Mouse (Mus musculus): ENCODE data around the gene Stpg1. TPM values are rescaled to one million over a fixed set of nuclear protein-coding genes. Genes with fewer than 3 reads are reported as not detected.

The Stpg1 gene
- polyA plus RNA-seq (2014; fragmentation: Nextera tagmentation; extraction: Ambion mirVana) = 0.15 and 0.70 TPM in 2 replicates

- Histone ChIP-seq H3K4me2 (ENCODE audit: low read length) (peak within 1 kb of the TSS; percentile 95), H3K27ac (replicated peaks in 1 of 2; ENCODE audit: control insufficient read depth in 1 of 2, insufficient read depth in 1 of 2, low read depth in 2 of 2, low read length in 2 of 2) (0 out of 4 replicates have a peak within 1 kb of the TSS, but pooled peaks of 1 of the 2 experiments have one; percentile 44), H3K36me3 (ENCODE audit: control insufficient read depth, insufficient read depth, low read length) (peaks cover 7% of the 10 kb centered on the region; the same call in 1 of the 2 replicates), H3K9ac (ENCODE audit: low read length) (peak within 1 kb of the TSS; percentile 75), H3K4me3 (ENCODE audit: control insufficient read depth in 1 of 2, insufficient read depth in 1 of 2, low read depth in 1 of 2, low read length in 2 of 2) (peak within 1 kb of the TSS; percentile 83 to 85), H3K27me3 (ENCODE audit: control insufficient read depth, insufficient read depth, low read length) (no peaks in the 10 kb centered on the region), H3K9me3 (ENCODE audit: control insufficient read depth, low read length) (no peaks in the 10 kb centered on the region), H3K4me1 (ENCODE audit: control insufficient read depth in 2 of 2, insufficient read depth in 2 of 2, low read length in 2 of 2) (peaks cover 7 to 11% of the 10 kb centered on the region in 2 experiments; a peak in 3 of 4 replicates)
- WGBS = 2% methylated on average over 53 of the region's 53 CpGs
- peak; percentile 95 for ATAC-seq (ENCODE audit: insufficient number of reproducible peaks, insufficient read depth, low FRiP score, low read depth)
Observed at GRCm38 (mm10) chr4:135494521-135495396, at the start of gene Stpg1, which contains the start of gene Nipal3. Gene Stpg1 (plus strand): TSS chr4:135494790. Gene Nipal3 (minus strand): TSS chr4:135495038.

- H3K4me1 ChIP-seq (ENCODE audit: control insufficient read depth in 2 of 2, insufficient read depth in 2 of 2, low read length in 2 of 2) = peaks cover 7 to 14% of the 10 kb centered on the region in 2 experiments
- no peaks in the 10 kb centered on the region for H3K27me3 ChIP-seq (ENCODE audit: control insufficient read depth, insufficient read depth, low read length)
- H3K27ac ChIP-seq (replicated peaks in 1 of 2; ENCODE audit: control insufficient read depth in 1 of 2, insufficient read depth in 1 of 2, low read depth in 2 of 2, low read length in 2 of 2) = no peak overlapping the region
- H3K4me2 ChIP-seq (ENCODE audit: low read length) = peak overlapping the region; percentile 46
- 36% methylated on average over 18 of the region's 18 CpGs for WGBS
- no peak for ATAC-seq (ENCODE audit: insufficient number of reproducible peaks, insufficient read depth, low FRiP score, low read depth)
- H3K9ac ChIP-seq (ENCODE audit: low read length) = peak overlapping the region; percentile 25; the same call in 1 of the 2 replicates
- no peaks in the 10 kb centered on the region for H3K36me3 ChIP-seq (ENCODE audit: control insufficient read depth, insufficient read depth, low read length)
- no peaks in the 10 kb centered on the region for H3K9me3 ChIP-seq (ENCODE audit: control insufficient read depth, low read length)
- no peak overlapping the region for H3K4me3 ChIP-seq (ENCODE audit: control insufficient read depth in 1 of 2, insufficient read depth in 1 of 2, low read depth in 1 of 2, low read length in 2 of 2)
Observed at GRCm38 (mm10) chr4:135451360-135452015, 43.1 kb upstream of the Stpg1 start.

- peaks cover 7 to 14% of the 10 kb centered on the region in 2 experiments for H3K4me1 ChIP-seq (ENCODE audit: control insufficient read depth in 2 of 2, insufficient read depth in 2 of 2, low read length in 2 of 2)
- no peak overlapping the region for H3K27ac ChIP-seq (replicated peaks in 1 of 2; ENCODE audit: control insufficient read depth in 1 of 2, insufficient read depth in 1 of 2, low read depth in 2 of 2, low read length in 2 of 2)
- 69% methylated on average over 6 of the region's 6 CpGs for WGBS
- no peaks in the 10 kb centered on the region for H3K36me3 ChIP-seq (ENCODE audit: control insufficient read depth, insufficient read depth, low read length)
- H3K27me3 ChIP-seq (ENCODE audit: control insufficient read depth, insufficient read depth, low read length) = no peaks in the 10 kb centered on the region
- H3K4me2 ChIP-seq (ENCODE audit: low read length) = no peak overlapping the region
- H3K4me3 ChIP-seq (ENCODE audit: control insufficient read depth in 1 of 2, insufficient read depth in 1 of 2, low read depth in 1 of 2, low read length in 2 of 2) = no peak overlapping the region
- H3K9ac ChIP-seq (ENCODE audit: low read length) = no peak overlapping the region
- ATAC-seq (ENCODE audit: insufficient number of reproducible peaks, insufficient read depth, low FRiP score, low read depth) = no peak
- H3K9me3 ChIP-seq (ENCODE audit: control insufficient read depth, low read length) = no peaks in the 10 kb centered on the region
Observed at GRCm38 (mm10) chr4:135453164-135453563, 41.4 kb upstream of the Stpg1 start.

GRCm38 (mm10) chr4:135453572-135453971 lies 41.0 kb upstream of the Stpg1 start:
- Histone ChIP-seq H3K9ac (ENCODE audit: low read length) (no peak overlapping the region), H3K36me3 (ENCODE audit: control insufficient read depth, insufficient read depth, low read length) (no peaks in the 10 kb centered on the region), H3K9me3 (ENCODE audit: control insufficient read depth, low read length) (no peaks in the 10 kb centered on the region), H3K4me2 (ENCODE audit: low read length) (no peak overlapping the region), H3K27ac (replicated peaks in 1 of 2; ENCODE audit: control insufficient read depth in 1 of 2, insufficient read depth in 1 of 2, low read depth in 2 of 2, low read length in 2 of 2) (no peak overlapping the region), H3K4me1 (ENCODE audit: control insufficient read depth in 2 of 2, insufficient read depth in 2 of 2, low read length in 2 of 2) (peaks cover 7 to 14% of the 10 kb centered on the region in 2 experiments), H3K27me3 (ENCODE audit: control insufficient read depth, insufficient read depth, low read length) (no peaks in the 10 kb centered on the region), H3K4me3 (ENCODE audit: control insufficient read depth in 1 of 2, insufficient read depth in 1 of 2, low read depth in 1 of 2, low read length in 2 of 2) (no peak overlapping the region)
- 82% methylated on average over 12 of the region's 12 CpGs for WGBS
- ATAC-seq (ENCODE audit: insufficient number of reproducible peaks, insufficient read depth, low FRiP score, low read depth) = no peak

- 83% methylated on average over 11 of the region's 11 CpGs for WGBS
- no peaks in the 10 kb centered on the region for H3K9me3 ChIP-seq (ENCODE audit: control insufficient read depth, low read length)
- ATAC-seq (ENCODE audit: insufficient number of reproducible peaks, insufficient read depth, low FRiP score, low read depth) = no peak
- H3K4me1 ChIP-seq (ENCODE audit: control insufficient read depth in 2 of 2, insufficient read depth in 2 of 2, low read length in 2 of 2) = no peaks in the 10 kb centered on the region
- no peak overlapping the region for H3K9ac ChIP-seq (ENCODE audit: low read length)
- no peak overlapping the region for H3K27ac ChIP-seq (replicated peaks in 1 of 2; ENCODE audit: control insufficient read depth in 1 of 2, insufficient read depth in 1 of 2, low read depth in 2 of 2, low read length in 2 of 2)
- 0 out of 2 replicates have a peak, but pooled peaks cover 10% of the 10 kb centered on the region for H3K36me3 ChIP-seq (ENCODE audit: control insufficient read depth, insufficient read depth, low read length)
- H3K4me3 ChIP-seq (ENCODE audit: control insufficient read depth in 1 of 2, insufficient read depth in 1 of 2, low read depth in 1 of 2, low read length in 2 of 2) = no peak overlapping the region
- H3K4me2 ChIP-seq (ENCODE audit: low read length) = no peak overlapping the region
- no peaks in the 10 kb centered on the region for H3K27me3 ChIP-seq (ENCODE audit: control insufficient read depth, insufficient read depth, low read length)
Observed at GRCm38 (mm10) chr4:135463406-135463805, 31.2 kb upstream of the Stpg1 start.

GRCm38 (mm10) chr4:135477851-135478250 lies 16.7 kb upstream of the Stpg1 start:
- H3K9ac ChIP-seq (ENCODE audit: low read length) = no peak overlapping the region
- no peaks in the 10 kb centered on the region for H3K4me1 ChIP-seq (ENCODE audit: control insufficient read depth in 2 of 2, insufficient read depth in 2 of 2, low read length in 2 of 2)
- H3K9me3 ChIP-seq (ENCODE audit: control insufficient read depth, low read length) = no peaks in the 10 kb centered on the region
- 80% methylated on average over 10 of the region's 10 CpGs for WGBS
- ATAC-seq (ENCODE audit: insufficient number of reproducible peaks, insufficient read depth, low FRiP score, low read depth) = no peak
- H3K4me3 ChIP-seq (ENCODE audit: control insufficient read depth in 1 of 2, insufficient read depth in 1 of 2, low read depth in 1 of 2, low read length in 2 of 2) = no peak overlapping the region
- no peak overlapping the region for H3K4me2 ChIP-seq (ENCODE audit: low read length)
- H3K27me3 ChIP-seq (ENCODE audit: control insufficient read depth, insufficient read depth, low read length) = no peaks in the 10 kb centered on the region
- no peak overlapping the region for H3K27ac ChIP-seq (replicated peaks in 1 of 2; ENCODE audit: control insufficient read depth in 1 of 2, insufficient read depth in 1 of 2, low read depth in 2 of 2, low read length in 2 of 2)
- peaks cover 8% of the 10 kb centered on the region; the same call in 1 of the 2 replicates for H3K36me3 ChIP-seq (ENCODE audit: control insufficient read depth, insufficient read depth, low read length)

GRCm38 (mm10) chr4:135480370-135480769 lies 14.2 kb upstream of the Stpg1 start:
- Histone ChIP-seq H3K4me3 (ENCODE audit: control insufficient read depth in 1 of 2, insufficient read depth in 1 of 2, low read depth in 1 of 2, low read length in 2 of 2) (no peak overlapping the region), H3K36me3 (ENCODE audit: control insufficient read depth, insufficient read depth, low read length) (peaks cover 8% of the 10 kb centered on the region; the same call in 1 of the 2 replicates), H3K27ac (replicated peaks in 1 of 2; ENCODE audit: control insufficient read depth in 1 of 2, insufficient read depth in 1 of 2, low read depth in 2 of 2, low read length in 2 of 2) (no peak overlapping the region), H3K9me3 (ENCODE audit: control insufficient read depth, low read length) (no peaks in the 10 kb centered on the region), H3K9ac (ENCODE audit: low read length) (no peak overlapping the region), H3K4me1 (ENCODE audit: control insufficient read depth in 2 of 2, insufficient read depth in 2 of 2, low read length in 2 of 2) (peaks cover 5 to 6% of the 10 kb centered on the region in 2 experiments; a peak in 3 of 4 replicates), H3K4me2 (ENCODE audit: low read length) (no peak overlapping the region), H3K27me3 (ENCODE audit: control insufficient read depth, insufficient read depth, low read length) (no peaks in the 10 kb centered on the region)
- no peak for ATAC-seq (ENCODE audit: insufficient number of reproducible peaks, insufficient read depth, low FRiP score, low read depth)
- WGBS = 80% methylated on average over 9 of the region's 9 CpGs
